Mouse (Mus musculus) left cerebral cortex, postnatal 25 days (tissue): ENCODE measurements around the gene Alyref. TPM values are rescaled to one million over a fixed set of nuclear protein-coding genes. Genes with fewer than 3 reads are reported as not detected.

Experiments used
- DNase-seq, 2 experiments: peaks; one replicate each; pipeline ENCODE4 v3.0.0; 2022; ENCODE audit warnings: low spot score in 2 of 2, mixed read lengths in 1 of 2
- intact Hi-C: fragments of 180-260 bp; cut with DNase I; formaldehyde crosslinking; loops from one replicate; pipeline ENCODE4 v1.15.1; 2025
- microRNA-seq, 2 experiments: library from miRNA; unstranded; fragments of <30 nt; microRNA quantifications; one replicate each; pipeline ENCODE4 v1.2.0; 2022
- total RNA-seq, 2 experiments: library from RNA; stranded (reverse); gene quantifications; 2 replicates each; pipeline ENCODE4 v1.2.3; 2021

The Alyref gene
- total RNA-seq, 2 experiments from 2014 or later: 59.9 to 61.2 TPM

DNA sequence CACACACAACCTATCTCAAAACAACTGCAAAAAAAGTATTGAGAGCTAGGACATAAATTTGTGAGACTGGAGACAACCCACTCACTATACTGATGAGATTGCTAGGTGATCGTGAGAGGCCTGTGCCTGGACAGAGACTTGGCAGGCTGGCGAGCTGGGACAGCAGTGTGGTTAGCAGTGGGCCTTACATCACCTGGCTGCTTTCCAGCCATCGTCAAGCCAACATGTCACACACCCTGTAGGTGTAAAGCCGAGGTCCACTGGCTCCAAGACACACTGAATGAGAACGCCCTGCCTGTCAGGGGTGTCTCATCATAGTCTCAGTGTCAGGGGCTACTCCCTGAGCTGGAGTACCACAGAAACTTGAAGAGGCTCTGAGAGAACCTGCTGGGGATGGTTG, 45.4 kb downstream of the Alyref start:
- intact Hi-C loops: no loop called here

DNA sequence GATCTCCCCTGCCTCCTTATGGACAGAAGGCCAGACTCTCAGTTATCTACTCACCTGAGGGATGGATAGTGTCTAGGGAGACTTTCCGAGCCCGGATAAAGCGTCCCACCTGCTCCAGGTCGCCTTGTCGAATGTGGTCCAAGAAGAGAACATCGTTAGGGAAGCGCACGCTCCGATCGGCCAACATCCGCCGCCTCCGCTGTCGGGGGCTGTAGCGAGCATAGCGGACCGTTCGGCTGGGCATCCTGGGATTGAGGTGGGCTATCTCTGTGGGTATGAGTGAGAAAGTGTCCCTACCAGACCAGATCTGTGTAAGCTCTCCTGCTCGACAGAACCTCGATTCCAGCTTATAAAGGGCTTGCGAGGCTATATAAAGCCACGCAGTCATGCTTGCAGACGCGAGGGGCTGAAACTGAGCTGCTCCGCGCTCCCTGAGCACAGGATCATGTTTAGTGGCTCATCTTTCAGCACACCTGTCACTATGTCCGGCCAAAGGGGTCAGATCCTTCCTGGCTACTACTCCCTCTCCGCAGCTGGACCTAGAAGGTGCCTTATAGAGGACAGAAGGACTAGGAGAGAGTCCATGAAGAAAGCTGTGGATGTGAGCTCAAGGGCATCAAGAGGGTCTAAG, 47.2 kb downstream of the Alyref start, which contains the start of gene Ppp1r27:
Gene Ppp1r27 (minus strand): TSS at position 323 of the 631 bp plus-strand sequence.
- intact Hi-C loops: no loop called here
- DNase-seq: no peak

More for the DNA sequence above, 45.4 kb downstream of the Alyref start:
- DNase-seq: no peak

DNA sequence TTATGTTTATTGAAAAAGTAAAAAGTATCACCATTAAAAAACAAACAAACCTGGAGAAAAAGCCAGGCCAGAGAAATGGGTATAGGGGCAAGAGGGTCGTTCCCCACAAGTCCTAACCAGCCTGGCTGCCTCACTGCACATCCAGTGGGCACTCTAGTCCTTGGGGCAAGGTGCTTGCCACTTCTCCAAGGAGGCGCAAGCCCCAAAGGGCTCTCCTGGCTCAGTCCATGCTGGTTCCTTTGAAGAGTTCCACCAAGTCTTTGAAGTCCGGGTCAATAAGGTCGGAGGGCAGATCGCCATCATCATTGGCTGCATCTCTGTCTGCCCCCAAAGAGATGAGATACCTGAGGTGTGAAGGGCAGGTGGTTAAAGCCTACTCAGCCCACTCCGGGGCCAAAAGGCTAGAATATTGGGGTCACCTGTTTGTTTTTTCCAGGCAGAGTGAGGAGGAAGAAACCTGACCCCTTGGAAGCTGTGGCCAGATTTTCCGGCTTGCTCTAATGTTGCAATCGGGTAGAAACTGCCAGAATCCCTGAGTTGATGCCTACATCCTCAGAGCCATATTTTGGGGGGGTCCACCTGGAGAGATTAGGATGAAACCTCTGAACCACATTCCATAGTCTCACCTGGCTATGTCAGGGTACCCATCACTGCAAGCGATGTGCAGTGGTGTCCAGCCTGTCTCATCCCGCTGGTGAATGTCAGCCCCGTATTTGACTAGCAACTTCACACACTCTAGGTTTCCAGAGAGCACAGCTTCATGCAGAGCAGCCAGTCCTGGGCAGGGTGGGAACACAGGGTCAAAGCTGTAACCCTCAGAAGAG, 48.0 kb downstream of the Alyref start:
- no peak for DNase-seq
- intact Hi-C loops: no loop called here

DNA sequence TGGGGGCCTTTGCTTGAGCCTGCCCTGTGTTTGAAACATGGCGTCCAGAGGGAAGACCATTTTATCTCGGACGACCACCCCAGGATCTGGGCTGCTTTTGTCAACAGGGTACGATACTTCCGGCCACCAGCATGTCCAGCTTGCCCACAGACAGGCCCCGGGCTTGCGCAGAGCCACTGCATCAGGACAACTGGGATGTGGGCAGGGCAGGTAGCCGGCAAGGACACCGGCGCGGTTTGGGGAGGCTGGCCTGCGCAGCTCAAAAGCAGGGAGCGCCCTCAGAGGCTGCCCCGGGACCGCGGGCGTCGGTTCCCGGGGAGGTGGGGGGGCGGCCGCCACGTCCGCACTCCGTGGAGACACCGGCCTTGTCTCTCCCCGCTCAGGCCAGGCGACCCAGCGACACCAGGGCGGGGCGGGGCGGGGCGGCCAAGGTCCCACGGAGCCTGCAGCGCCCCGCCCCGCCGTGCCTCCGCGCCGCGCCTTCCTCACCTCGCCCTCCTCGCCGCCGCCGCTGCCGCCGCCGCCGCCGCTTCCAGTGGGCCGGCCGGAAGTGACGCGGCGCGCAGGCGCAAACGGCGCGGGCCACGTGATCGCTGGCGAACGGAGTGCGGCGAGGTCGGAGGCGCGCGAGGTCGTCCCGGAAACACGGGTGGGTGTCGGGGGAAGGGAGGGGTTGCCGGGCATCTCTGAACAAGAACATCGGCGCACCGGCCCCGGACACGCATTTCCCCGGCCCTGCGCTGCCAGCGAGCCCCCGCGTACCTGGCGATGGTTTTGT, 48.8 kb downstream of the Alyref start, which contains the start of gene Mcrip1:
Gene Mcrip1 (minus strand): TSS at position 560 of the 778 bp plus-strand sequence.
- intact Hi-C loops: no loop called here
- DNase-seq: peak; percentile 93 to 94

DNA sequence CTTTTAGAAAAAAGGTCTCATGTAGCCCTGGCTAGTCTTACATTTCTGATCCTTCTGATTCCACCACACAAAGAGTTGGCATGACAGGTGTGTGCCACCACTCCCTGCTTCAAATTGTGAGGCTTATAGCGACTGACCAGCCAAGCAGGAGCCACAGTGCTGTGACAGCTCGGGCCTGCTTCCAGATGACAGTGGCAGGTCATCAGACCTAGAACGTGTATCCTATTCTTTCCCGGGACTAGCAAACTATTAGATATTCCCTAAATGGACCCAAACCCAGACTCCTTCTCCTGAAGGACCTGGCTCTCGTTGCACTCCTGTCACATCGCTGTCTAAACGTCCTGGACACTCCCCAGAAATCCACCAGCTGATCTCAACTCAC, 49.4 kb downstream of the Alyref start:
- intact Hi-C loops: no loop called here
- no peak for DNase-seq

DNA sequence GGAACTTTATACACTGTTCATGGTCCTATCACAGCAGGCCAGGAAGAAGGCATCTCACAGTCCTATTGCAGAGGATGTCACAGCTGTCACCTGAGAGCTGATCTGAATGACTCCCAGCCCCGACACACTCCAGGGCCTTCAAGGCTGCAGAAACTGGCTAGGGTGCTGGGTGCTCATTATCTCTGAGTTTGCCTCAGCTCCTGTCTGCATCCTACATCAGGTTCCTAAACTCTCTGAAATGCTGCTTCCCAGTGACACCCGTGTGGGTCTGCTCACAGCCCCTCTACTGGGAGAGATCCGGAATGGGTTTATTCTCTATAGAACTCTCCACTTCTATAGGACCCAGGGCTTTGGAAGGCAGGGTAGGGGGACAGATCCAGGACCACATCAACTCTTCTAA, 50.0 kb downstream of the Alyref start:
- intact Hi-C loops: no loop called here
- DNase-seq: no peak

DNA sequence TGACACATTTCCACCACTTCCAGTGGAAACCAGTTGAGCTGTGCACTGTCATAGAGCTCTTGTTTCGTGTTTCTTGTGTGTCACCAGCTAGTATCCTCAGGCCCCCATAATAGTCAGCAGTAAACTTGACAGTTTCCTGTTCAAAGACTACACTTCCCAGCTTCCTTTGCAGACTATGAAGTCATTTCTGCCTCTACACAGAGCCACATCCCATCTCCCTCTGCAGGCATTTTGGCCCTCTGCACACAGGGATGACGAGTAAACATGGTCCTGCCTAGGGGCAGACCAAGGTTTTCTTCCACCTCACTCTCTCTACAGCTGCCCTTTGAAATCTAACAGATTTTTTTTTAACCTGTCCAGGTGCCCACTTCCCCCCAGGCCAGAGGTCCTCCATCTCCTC, 50.7 kb downstream of the Alyref start:
- peak in 1 of 2 experiments; percentile 11 for DNase-seq
- intact Hi-C loops: no loop called here

DNA sequence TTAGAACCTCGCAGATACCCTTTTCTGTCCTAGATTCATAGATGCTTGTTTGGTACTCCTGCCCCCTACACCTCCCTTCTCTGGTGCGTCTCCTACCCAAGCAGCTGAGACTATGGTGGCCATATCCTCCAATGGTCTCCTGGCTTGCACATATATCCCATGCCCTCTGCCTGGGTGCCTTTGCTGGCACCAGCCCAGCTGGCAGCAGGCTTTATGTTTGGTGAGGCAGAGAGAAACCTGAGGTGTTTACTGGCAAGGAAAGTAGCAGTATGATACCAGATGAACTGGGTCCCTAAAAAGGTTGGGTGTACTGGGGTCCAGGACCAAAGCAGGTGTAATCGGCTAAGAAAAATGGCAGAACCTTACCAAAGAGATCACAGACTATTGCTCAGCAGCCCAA, 52.2 kb downstream of the Alyref start:
- no peak for DNase-seq
- intact Hi-C loops: no loop called here

DNA sequence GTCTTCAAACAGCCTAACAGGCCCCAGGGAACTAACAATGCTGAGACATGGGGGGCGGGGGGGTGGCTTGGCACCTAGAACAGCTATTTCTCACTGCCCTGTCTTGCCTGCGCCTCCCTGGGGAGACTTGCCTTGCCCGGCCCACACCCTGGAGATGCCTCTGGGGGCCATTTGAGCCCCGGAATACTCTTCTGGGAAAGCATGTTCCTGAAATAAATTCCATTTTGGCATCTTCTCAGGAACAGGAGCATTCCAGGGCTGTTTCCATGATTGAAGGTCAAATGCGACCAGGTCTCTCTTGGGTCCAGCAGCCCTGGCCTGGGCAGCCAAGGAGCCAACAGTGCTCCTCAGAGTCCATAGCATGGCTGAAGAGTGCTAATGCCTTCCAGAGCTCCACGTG, 55.8 kb downstream of the Alyref start:
- intact Hi-C loops: no loop called here
- no peak for DNase-seq

Small RNA genes within 50 kb of the gene (microRNA-seq; reads per million reads assigned to microRNA genes)
- gene Mir6936: 2.5 to 5.4 reads per million in 2 experiments

Other genes starting within 250 kb of the Alyref start
- gene Actg1, start 249.8 kb downstream of the Alyref start, total RNA-seq: 1,000 to 10,000 TPM; 1,262 to 1,272 TPM
- under 1 TPM in 1 of 2 experiments, not detected in 1; 0.21 TPM for gene Fscn2, start 236.8 kb downstream of the Alyref start, total RNA-seq
- 10 to 100 TPM; 15.3 to 16.3 TPM for gene Faap100, start 219.6 kb downstream of the Alyref start, total RNA-seq
- gene Nploc4, start 160.7 kb downstream of the Alyref start, total RNA-seq: 10 to 100 TPM; 67.5 to 71.1 TPM
- gene Tspan10, start 155.7 kb downstream of the Alyref start, total RNA-seq: 1 to 10 TPM; 2.8 to 5.8 TPM
- gene Pde6g, start 144.9 kb downstream of the Alyref start, total RNA-seq: under 1 TPM in 1 of 2 experiments, not detected in 1; 0.18 TPM
- 10 to 100 TPM; 12.6 to 15.9 TPM for gene Oxld1, start 140.3 kb downstream of the Alyref start, total RNA-seq
- 10 to 100 TPM; 21.5 to 29.0 TPM for gene Ccdc137, start 140.2 kb downstream of the Alyref start, total RNA-seq
- 10 to 100 TPM; 56.7 to 58.1 TPM for gene Arl16, start 130.8 kb downstream of the Alyref start, total RNA-seq
- 10 to 100 TPM; 72.6 to 75.2 TPM for gene Mrpl12, start 113.8 kb downstream of the Alyref start, total RNA-seq
- 10 to 100 TPM; 18.4 to 20.5 TPM for gene Slc25a10, start 106.5 kb downstream of the Alyref start, total RNA-seq
- not detected for gene Gcgr, start 67.7 kb downstream of the Alyref start, total RNA-seq
- 10 to 100 TPM; 88.2 to 93.6 TPM for gene Mcrip1, start 48.6 kb downstream of the Alyref start, total RNA-seq
- not detected for gene Ppp1r27, start 47.2 kb downstream of the Alyref start, total RNA-seq
- gene P4hb, start 25.1 kb downstream of the Alyref start, total RNA-seq: 100 to 1,000 TPM; 125 to 127 TPM
- gene Arhgdia, start 16.7 kb downstream of the Alyref start, total RNA-seq: 100 to 1,000 TPM; 340 to 344 TPM
- gene Anapc11, start 56 bp upstream of the Alyref start, total RNA-seq: 10 to 100 TPM; 93.2 to 94.8 TPM
- not detected for gene Npb, start 10.1 kb upstream of the Alyref start, total RNA-seq
- gene Pcyt2, start 19.6 kb upstream of the Alyref start, total RNA-seq: 100 to 1,000 TPM; 120 to 141 TPM
- gene Sirt7, start 26.9 kb upstream of the Alyref start, total RNA-seq: 10 to 100 TPM; 37.8 TPM
- 10 to 100 TPM; 91.5 to 98.4 TPM for gene Mafg, start 35.2 kb upstream of the Alyref start, total RNA-seq
- 1 to 10 TPM; 1.4 to 2.1 TPM for gene Pycr1, start 45.4 kb upstream of the Alyref start, total RNA-seq
- 1 to 10 TPM; 7.4 to 8.6 TPM for gene Myadml2, start 49.8 kb upstream of the Alyref start, total RNA-seq
- 1 to 10 TPM; 4.1 to 4.7 TPM for gene Notum, start 62.8 kb upstream of the Alyref start, total RNA-seq
- 10 to 100 TPM; 51.2 to 53.1 TPM for gene Aspscr1, start 74.6 kb upstream of the Alyref start, total RNA-seq
- 10 to 100 TPM; 18.0 to 22.7 TPM for gene Cenpx, start 115.4 kb upstream of the Alyref start, total RNA-seq
- gene Lrrc45, start 115.6 kb upstream of the Alyref start, total RNA-seq: 10 to 100 TPM; 50.4 to 60.0 TPM
- gene Rac3, start 123.1 kb upstream of the Alyref start, total RNA-seq: 10 to 100 TPM; 39.4 to 41.0 TPM
- 1 to 10 TPM; 6.1 to 7.4 TPM for gene Dcxr, start 128.9 kb upstream of the Alyref start, total RNA-seq
- gene Cbr2, start 133.7 kb upstream of the Alyref start, total RNA-seq: 1 to 10 TPM; 2.6 to 3.7 TPM
- 10 to 100 TPM; 29.3 to 33.1 TPM for gene Hmga1b, start 164.4 kb upstream of the Alyref start, total RNA-seq
- gene Rfng, start 185.8 kb upstream of the Alyref start, total RNA-seq: 10 to 100 TPM; 62.9 to 63.3 TPM
- gene Gps1, start 185.9 kb upstream of the Alyref start, total RNA-seq: 100 to 1,000 TPM; 139 to 143 TPM
- gene Dus1l, start 198.0 kb upstream of the Alyref start, total RNA-seq: 10 to 100 TPM; 40.0 to 42.8 TPM
- gene Fasn, start 226.2 kb upstream of the Alyref start, total RNA-seq: 100 to 1,000 TPM; 168 to 171 TPM